Mouse (Mus musculus): ENCODE results near the gene Nos1ap. TPM values are rescaled to one million over a fixed set of nuclear protein-coding genes. Genes with fewer than 3 reads are reported as not detected.
A peak's percentile ranks its signal among the peaks of the same experiment; 100 is the strongest.

Nos1ap gene
- polyA plus RNA-seq, 1 experiment, result 20.0 TPM

- H3K36me3 ChIP-seq (ENCODE audit: control insufficient read depth, insufficient read depth, low read length), result no peaks in the 10 kb centered on the region
- no peaks in the 10 kb centered on the region for H3K4me1 ChIP-seq (ENCODE audit: control insufficient read depth, insufficient read depth, low read length)
- 63% methylated on average over 4 of the region's 4 CpGs for WGBS
- H3K27ac ChIP-seq (ENCODE audit: insufficient read depth, low read depth, low read length), result no peak overlapping the region
- TF ChIP-seq POLR2A (IDR thresholded peaks at IDR 0.05; ENCODE audit: low read depth, low read length) (no peak), CTCF (conservative IDR thresholded peaks at IDR 0.05; ENCODE audit: insufficient read depth, insufficient read length, low read depth, low read length) (no peak)
- H3K4me3 ChIP-seq (ENCODE audit: insufficient read depth, low read depth, low read length), result no peak overlapping the region
- H3K27me3 ChIP-seq (replicated peaks; ENCODE audit: control insufficient read depth, insufficient read depth, low read length), result no peaks in the 10 kb centered on the region
- no peak for DNase-seq
Measured at GRCm38 (mm10) chr1:170270696-170271095, 319.0 kb downstream of the Nos1ap start.

GRCm38 (mm10) chr1:170270281-170270680 lies 319.4 kb downstream of the Nos1ap start:
- H3K36me3 ChIP-seq (ENCODE audit: control insufficient read depth, insufficient read depth, low read length), result no peaks in the 10 kb centered on the region
- DNase-seq, result no peak
- no peaks in the 10 kb centered on the region for H3K4me1 ChIP-seq (ENCODE audit: control insufficient read depth, insufficient read depth, low read length)
- H3K27ac ChIP-seq (ENCODE audit: insufficient read depth, low read depth, low read length), result no peak overlapping the region
- no peaks in the 10 kb centered on the region for H3K27me3 ChIP-seq (replicated peaks; ENCODE audit: control insufficient read depth, insufficient read depth, low read length)
- 83% methylated on average over 6 of the region's 6 CpGs for WGBS
- H3K4me3 ChIP-seq (ENCODE audit: insufficient read depth, low read depth, low read length), result no peak overlapping the region
- no peak for TF ChIP-seq POLR2A (IDR thresholded peaks at IDR 0.05; ENCODE audit: low read depth, low read length)
- no peak for TF ChIP-seq CTCF (conservative IDR thresholded peaks at IDR 0.05; ENCODE audit: insufficient read depth, insufficient read length, low read depth, low read length)

GRCm38 (mm10) chr1:170255560-170255910 lies 334.1 kb downstream of the Nos1ap start:
- no peak for TF ChIP-seq CTCF (conservative IDR thresholded peaks at IDR 0.05; ENCODE audit: insufficient read depth, insufficient read length, low read depth, low read length)
- no peak for TF ChIP-seq POLR2A (IDR thresholded peaks at IDR 0.05; ENCODE audit: low read depth, low read length)
- 19% methylated on average over 32 of the region's 32 CpGs for WGBS
- Histone ChIP-seq H3K27ac (ENCODE audit: insufficient read depth, low read depth, low read length) (no peak overlapping the region), H3K27me3 (replicated peaks; ENCODE audit: control insufficient read depth, insufficient read depth, low read length) (no peaks in the 10 kb centered on the region), H3K36me3 (ENCODE audit: control insufficient read depth, insufficient read depth, low read length) (no peaks in the 10 kb centered on the region), H3K4me1 (ENCODE audit: control insufficient read depth, insufficient read depth, low read length) (no peaks in the 10 kb centered on the region; the same call in 1 of the 2 replicates), H3K4me3 (ENCODE audit: insufficient read depth, low read depth, low read length) (peak overlapping the region; percentile 84)
- peak; percentile 93 for DNase-seq

GRCm38 (mm10) chr1:170254893-170255559 lies 334.6 kb downstream of the Nos1ap start:
- H3K27ac ChIP-seq (ENCODE audit: insufficient read depth, low read depth, low read length), result no peak overlapping the region
- no peak for DNase-seq

More at GRCm38 (mm10) chr1:170254893-170255559, 334.6 kb downstream of the Nos1ap start:
- TF ChIP-seq CTCF (conservative IDR thresholded peaks at IDR 0.05; ENCODE audit: insufficient read depth, insufficient read length, low read depth, low read length) (no peak), POLR2A (IDR thresholded peaks at IDR 0.05; ENCODE audit: low read depth, low read length) (no peak)
- Histone ChIP-seq H3K4me1 (ENCODE audit: control insufficient read depth, insufficient read depth, low read length) (no peaks in the 10 kb centered on the region; the same call in 1 of the 2 replicates), H3K36me3 (ENCODE audit: control insufficient read depth, insufficient read depth, low read length) (no peaks in the 10 kb centered on the region), H3K4me3 (ENCODE audit: insufficient read depth, low read depth, low read length) (peak overlapping the region; percentile 84), H3K27me3 (replicated peaks; ENCODE audit: control insufficient read depth, insufficient read depth, low read length) (no peaks in the 10 kb centered on the region)
- 34% methylated on average over 30 of the region's 30 CpGs for WGBS

Other genes with a start within 250 kb of the Nos1ap start
- gene Olfml2b, start 54.7 kb upstream of the Nos1ap start, polyA plus RNA-seq (2012; rRNA removed), result 4.2 and 5.4 TPM in 2 replicates